Mouse (Mus musculus) kidney, postnatal 0 days (tissue): ENCODE measurements at regions not wholly inside any gene's neighbourhood (a gene's known extent, or its start where the extent isn't known, plus 50 kb on each side); places are given as distances from the start of the nearest gene placed in this dataset.

ENCODE experiments used
- ATAC-seq: fragments of 200-750 bp; cut with Nextera tagmentation; replicated peaks from 2 replicates; pipeline ENCODE4 v1.8.0; 2017; ENCODE audit warnings: low read depth, moderate number of reproducible peaks, moderate TSS enrichment, moderate library complexity; ENCODE audit not compliant: low FRiP score
- DNase-seq: peaks from one replicate; pipeline ENCODE4 v3.0.0-alpha.2; 2016; ENCODE audit warnings: low spot score
- H3K27ac ChIP-seq: fragments of 300-500 bp; sonication (generic); 2 replicates; pipeline ENCODE4 v1.5.1; 2014; ENCODE audit warnings: mild to moderate bottlenecking
- H3K27me3 ChIP-seq: fragments of 300-500 bp; sonication (generic); 2 replicates; pipeline ENCODE4 v1.6.1; 2014; ENCODE audit warnings: low read length, mixed read lengths; ENCODE audit not compliant: insufficient read depth
- H3K36me3 ChIP-seq: fragments of 300-500 bp; sonication (generic); 2 replicates; pipeline ENCODE4 v1.6.1; 2014; ENCODE audit warnings: low read length, mixed read lengths; ENCODE audit not compliant: insufficient read depth
- H3K4me1 ChIP-seq: fragments of 300-500 bp; sonication (generic); replicated peaks from 2 replicates; pipeline ENCODE4 v1.6.1; 2014; ENCODE audit warnings: antibody characterized with exemption, low read length, mixed read lengths; ENCODE audit not compliant: insufficient read depth
- H3K4me2 ChIP-seq: fragments of 300-500 bp; sonication (generic); 2 replicates; pipeline ENCODE4 v1.6.1; 2014; ENCODE audit warnings: mild to moderate bottlenecking, low read length, moderate library complexity, mixed read lengths
- H3K4me3 ChIP-seq: fragments of 300-500 bp; sonication (generic); replicated peaks from 2 replicates; pipeline ENCODE4 v1.5.1; 2014; ENCODE audit warnings: low read depth, low read length
- H3K9ac ChIP-seq: fragments of 300-500 bp; sonication (generic); 2 replicates; pipeline ENCODE4 v1.6.1; 2014; ENCODE audit warnings: low read depth, low read length
- H3K9me3 ChIP-seq: fragments of 300-500 bp; sonication (generic); replicated peaks from 2 replicates; pipeline ENCODE4 v1.6.1; 2016; ENCODE audit warnings: low read length, inconsistent platforms, mixed read lengths
- CTCF ChIP-seq: IDR thresholded peaks from 2 replicates; pipeline ENCODE4 v1.5.1; 2016; ENCODE audit warnings: antibody characterized with exemption, low read depth, mild to moderate bottlenecking, moderate library complexity
- WGBS: fragments of 180-500 bp; shearing (Covaris S2); extraction: QIAGEN DNeasy Blood & Tissue Kit; methylation state at CpG from one replicate; pipeline ENCODE4 v1.1.7; 2014; 5-methylcytosine and 5-hydroxymethylcytosine counted together

DNA sequence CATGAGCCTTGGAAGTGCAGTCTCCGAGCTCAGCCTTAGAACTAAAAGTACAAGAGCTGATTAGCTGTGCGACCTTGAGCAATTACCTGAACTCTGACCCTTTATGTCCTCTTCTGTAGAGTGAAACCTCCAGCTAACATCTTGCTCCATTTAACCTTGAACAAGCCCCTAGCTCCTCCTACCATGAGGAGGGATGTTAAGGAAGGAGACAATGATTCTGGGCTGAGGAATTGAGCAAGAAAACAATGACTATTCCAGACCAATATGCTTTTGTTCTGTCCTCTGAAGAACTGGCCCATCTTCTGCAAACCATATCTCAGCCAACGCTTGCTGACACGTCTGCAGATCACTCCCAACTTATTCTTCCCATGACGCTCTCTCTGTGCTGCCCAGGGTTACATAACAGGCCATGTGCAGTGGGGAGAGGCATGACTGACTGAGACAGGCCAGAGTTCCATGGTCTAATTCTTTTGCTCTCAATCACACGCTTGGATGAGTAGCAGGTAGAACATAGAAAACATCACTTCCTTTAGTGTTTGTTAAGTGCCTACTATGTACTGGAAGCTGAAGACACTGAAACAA, 227.5 kb downstream of the Gm12728 start:
- H3K4me3 ChIP-seq: no peak overlapping the region
- no peaks in the 10 kb centered on the region for H3K27me3 ChIP-seq
- H3K9me3 ChIP-seq: no peaks in the 10 kb centered on the region
- 79% methylated on average over 6 of the region's 6 CpGs for WGBS
- no peak overlapping the region for H3K27ac ChIP-seq
- TF ChIP-seq CTCF: no peak
- ATAC-seq: no peak
- H3K36me3 ChIP-seq: no peaks in the 10 kb centered on the region
- no peaks in the 10 kb centered on the region; the same call in 1 of the 2 replicates for H3K4me1 ChIP-seq
- no peak overlapping the region for H3K4me2 ChIP-seq
- DNase-seq: no peak
- no peak overlapping the region for H3K9ac ChIP-seq

DNA sequence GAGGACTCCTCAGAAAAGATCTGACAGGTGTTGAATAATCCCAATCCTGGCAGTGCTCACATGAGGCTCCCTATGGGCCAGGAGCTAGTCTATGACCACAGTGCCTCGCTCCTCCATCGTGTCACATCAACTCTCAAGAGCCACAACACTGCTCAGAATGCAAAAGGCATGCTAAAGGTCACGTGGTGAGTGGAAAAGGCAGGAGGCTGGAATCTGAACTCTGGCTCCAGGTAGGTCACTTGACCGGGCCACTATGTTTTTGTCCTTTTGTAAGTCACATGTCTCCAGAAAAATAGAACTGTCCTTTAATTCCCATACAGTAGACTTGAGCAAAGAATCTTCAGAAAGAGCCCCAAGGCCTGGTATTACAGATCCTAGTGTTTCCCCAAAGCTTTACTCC, 229.3 kb downstream of the Gm12728 start:
- H3K9ac ChIP-seq: no peak overlapping the region
- H3K4me3 ChIP-seq: no peak overlapping the region
- WGBS: 69% methylated on average over 4 of the region's 4 CpGs
- no peaks in the 10 kb centered on the region; the same call in 1 of the 2 replicates for H3K4me1 ChIP-seq
- DNase-seq: no peak
- H3K36me3 ChIP-seq: no peaks in the 10 kb centered on the region
- no peak for TF ChIP-seq CTCF
- H3K27ac ChIP-seq: no peak overlapping the region
- ATAC-seq: no peak
- no peaks in the 10 kb centered on the region for H3K9me3 ChIP-seq
- H3K4me2 ChIP-seq: no peak overlapping the region
- no peaks in the 10 kb centered on the region for H3K27me3 ChIP-seq

DNA sequence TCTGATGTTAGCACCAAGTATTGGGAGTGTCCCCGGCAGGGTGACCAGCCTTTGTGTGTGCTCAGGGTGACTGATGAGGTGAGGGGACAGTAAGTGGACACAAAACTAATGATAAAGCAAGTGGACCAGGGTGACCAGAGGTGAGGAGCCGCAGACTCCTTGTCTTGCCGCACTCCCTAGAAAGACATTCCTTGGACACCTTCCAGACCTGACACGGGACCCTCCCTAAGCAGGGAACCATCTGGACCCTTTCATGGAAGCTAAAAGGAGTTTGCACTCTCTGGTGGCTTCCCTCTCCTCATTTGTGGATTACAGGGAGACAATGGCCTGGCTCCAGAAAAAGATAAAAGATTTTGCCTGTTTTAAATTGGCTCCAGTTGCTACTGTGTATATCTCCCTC, 230.7 kb downstream of the Gm12728 start:
- H3K27me3 ChIP-seq: no peaks in the 10 kb centered on the region
- H3K9ac ChIP-seq: no peak overlapping the region
- H3K4me3 ChIP-seq: no peak overlapping the region
- DNase-seq (peak; percentile 22), ATAC-seq (no peak)
- H3K9me3 ChIP-seq: no peaks in the 10 kb centered on the region
- no peak for TF ChIP-seq CTCF
- no peaks in the 10 kb centered on the region; the same call in 1 of the 2 replicates for H3K4me1 ChIP-seq
- no peak overlapping the region for H3K4me2 ChIP-seq
- no peaks in the 10 kb centered on the region for H3K36me3 ChIP-seq
- 34% methylated on average over 4 of the region's 4 CpGs for WGBS
- H3K27ac ChIP-seq: no peak overlapping the region

DNA sequence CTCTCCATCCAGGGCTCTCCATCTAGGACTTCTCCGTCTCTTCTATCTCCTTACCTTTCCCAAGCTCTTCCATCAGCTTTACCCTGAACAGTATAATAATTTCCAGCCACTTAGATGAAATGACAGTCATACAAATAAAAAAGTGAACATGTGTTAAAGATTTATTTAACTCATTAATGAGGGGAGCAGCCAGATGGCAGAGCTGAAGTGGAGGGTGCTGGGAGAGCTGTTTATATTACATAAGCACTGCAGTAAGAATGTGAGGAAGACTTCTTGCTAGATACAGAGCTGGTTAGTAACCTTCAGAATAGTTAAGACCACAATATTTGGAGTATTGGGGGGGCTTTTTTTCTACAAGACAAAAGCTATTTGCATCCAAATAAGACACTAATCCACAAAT, 234.9 kb downstream of the Gm12728 start:
- WGBS: 97% methylated on average over 1 of the region's 1 CpGs

DNA sequence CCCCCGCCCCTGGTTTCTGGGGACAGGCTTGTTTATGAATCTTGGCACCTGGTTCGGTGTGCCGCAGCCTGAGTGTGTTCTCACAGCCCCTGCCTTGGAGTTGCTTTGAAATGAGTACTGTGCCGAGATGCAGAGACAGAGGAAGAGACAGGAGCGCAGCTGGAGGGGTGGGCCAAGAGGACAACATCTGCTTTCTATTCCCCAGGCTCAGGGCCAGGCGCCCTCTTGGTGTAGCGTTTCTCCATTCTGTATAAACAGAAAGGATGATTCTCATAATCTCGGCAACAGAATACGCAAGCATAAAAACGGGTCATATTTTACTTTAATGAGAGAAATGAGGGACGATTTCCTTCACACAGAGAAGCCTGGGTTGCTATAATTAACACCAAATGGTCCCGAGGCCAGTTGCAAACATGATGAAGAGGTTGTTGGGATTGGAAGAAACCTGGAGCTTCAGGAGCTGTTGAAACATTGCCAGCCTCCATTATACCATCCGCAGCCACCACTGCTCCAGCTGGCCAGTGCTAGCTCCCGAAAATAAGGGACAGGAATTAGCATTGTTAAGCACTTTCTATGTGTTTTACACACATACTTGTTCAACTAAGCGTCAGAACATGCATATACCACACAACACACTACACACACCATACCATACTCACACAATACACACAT, 236.4 kb downstream of the Gm12728 start:
- no peak overlapping the region for H3K4me2 ChIP-seq
- peak; percentile 42 for DNase-seq
- no peak for ATAC-seq
- TF ChIP-seq CTCF: no peak
- H3K4me1 ChIP-seq: no peaks in the 10 kb centered on the region
- H3K36me3 ChIP-seq: no peaks in the 10 kb centered on the region
- 46% methylated on average over 15 of the region's 15 CpGs for WGBS
- no peak overlapping the region for H3K27ac ChIP-seq
- no peak overlapping the region for H3K9ac ChIP-seq
- no peaks in the 10 kb centered on the region for H3K27me3 ChIP-seq
- H3K4me3 ChIP-seq: no peak overlapping the region
- H3K9me3 ChIP-seq: no peaks in the 10 kb centered on the region

More for the DNA sequence above, 234.9 kb downstream of the Gm12728 start:
- no peak for TF ChIP-seq CTCF
- no peak overlapping the region for H3K4me2 ChIP-seq
- no peak overlapping the region for H3K27ac ChIP-seq
- no peaks in the 10 kb centered on the region for H3K27me3 ChIP-seq
- no peak for ATAC-seq
- no peak for DNase-seq
- no peaks in the 10 kb centered on the region for H3K9me3 ChIP-seq
- no peak overlapping the region for H3K4me3 ChIP-seq
- H3K4me1 ChIP-seq: no peaks in the 10 kb centered on the region; the same call in 1 of the 2 replicates
- no peaks in the 10 kb centered on the region for H3K36me3 ChIP-seq
- H3K9ac ChIP-seq: no peak overlapping the region

DNA sequence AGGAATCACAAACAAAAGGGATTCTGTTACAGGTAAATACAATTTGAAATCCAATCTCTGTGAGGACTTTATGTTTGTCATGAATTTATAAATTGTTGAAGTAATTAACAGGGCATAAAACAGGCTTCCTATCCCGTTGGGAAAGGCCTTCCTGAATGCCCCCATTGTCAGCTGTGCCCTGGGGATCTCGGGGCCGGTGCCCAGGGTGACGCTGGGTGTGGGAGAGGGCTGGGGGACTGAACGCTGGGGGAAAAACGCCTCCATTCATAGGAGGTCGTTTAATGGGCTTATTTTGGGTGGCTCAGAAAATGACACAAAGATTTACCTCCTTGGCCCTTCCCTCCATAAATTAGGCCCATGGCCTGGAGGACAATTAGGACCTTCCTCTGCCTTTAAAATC, 250.7 kb downstream of the Gm12728 start:
- H3K4me2 ChIP-seq: no peak overlapping the region
- DNase-seq (peak; percentile 49), ATAC-seq (0 out of 2 replicates have a peak, but pooled peaks have one; percentile 36)
- WGBS: 13% methylated on average over 7 of the region's 7 CpGs
- no peak for TF ChIP-seq CTCF
- no peaks in the 10 kb centered on the region for H3K36me3 ChIP-seq
- H3K4me3 ChIP-seq: no peak overlapping the region
- no peak overlapping the region for H3K27ac ChIP-seq
- no peaks in the 10 kb centered on the region; the same call in 1 of the 2 replicates for H3K4me1 ChIP-seq
- H3K27me3 ChIP-seq: no peaks in the 10 kb centered on the region
- no peaks in the 10 kb centered on the region for H3K9me3 ChIP-seq
- H3K9ac ChIP-seq: no peak overlapping the region
